Mouse (Mus musculus) bone marrow, adult 2 months (tissue): ENCODE data around the gene Snx30. TPM values are rescaled to one million over a fixed set of nuclear protein-coding genes. Genes with fewer than 3 reads are reported as not detected.

ENCODE experiments used
- H3K27ac ChIP-seq: fragments of 200-500 bp; 2 replicates; pipeline ENCODE4 v1.5.1; 2012; ENCODE audit warnings: low read depth, mild to moderate bottlenecking, control low read depth, inconsistent platforms, low read length; ENCODE audit not compliant: control insufficient read depth, poor library complexity, insufficient read depth
- H3K4me1 ChIP-seq: fragments of 200-500 bp; 2 replicates; pipeline ENCODE4 v1.6.1; 2011; ENCODE audit warnings: low read length; ENCODE audit not compliant: control insufficient read depth, insufficient read depth
- H3K4me3 ChIP-seq: fragments of 200-500 bp; replicated peaks from 2 replicates; pipeline ENCODE3; 2011; ENCODE audit warnings: mild to moderate bottlenecking, low read depth, low read length, control low read depth; ENCODE audit not compliant: control insufficient read depth
- CTCF ChIP-seq: fragments of 200-500 bp; IDR thresholded peaks from 2 replicates; pipeline ENCODE4 v1.5.1; 2011; ENCODE audit warnings: low read length, control low read depth; ENCODE audit not compliant: control insufficient read depth, insufficient read depth
- POLR2A ChIP-seq: fragments of 200-500 bp; IDR thresholded peaks from 2 replicates; pipeline ENCODE4 v1.6.1; 2011; ENCODE audit warnings: low read depth, mild to moderate bottlenecking, control low read depth, low read length, borderline replicate concordance; ENCODE audit not compliant: control insufficient read depth
- WGBS: fragments of 180-500 bp; shearing (Covaris S2); methylation state at CpG from one replicate; pipeline ENCODE4 v1.1.7; 2018; 5-methylcytosine and 5-hydroxymethylcytosine counted together
- polyA plus RNA-seq: library from polyadenylated mRNA; stranded (reverse); fragments of >200 nt; gene quantifications from 2 replicates; pipeline ENCODE4 v1.2.4, GENCODE M21; 2011; ENCODE audit warnings: low replicate concordance; ENCODE audit not compliant: missing spikeins, insufficient read depth, insufficient read length

Snx30 gene
- polyA plus RNA-seq, 1 experiment, result 24.2 TPM

GRCm38 (mm10) chr4:59816016-59816415 lies 10.4 kb downstream of the Snx30 start:
- no peak overlapping the region for H3K27ac ChIP-seq
- no peak overlapping the region for H3K4me3 ChIP-seq
- 42% methylated on average over 5 of the region's 5 CpGs for WGBS
- H3K4me1 ChIP-seq, result peaks cover 18% of the 10 kb centered on the region
- no peak for TF ChIP-seq CTCF
- TF ChIP-seq POLR2A, result no peak

DNA sequence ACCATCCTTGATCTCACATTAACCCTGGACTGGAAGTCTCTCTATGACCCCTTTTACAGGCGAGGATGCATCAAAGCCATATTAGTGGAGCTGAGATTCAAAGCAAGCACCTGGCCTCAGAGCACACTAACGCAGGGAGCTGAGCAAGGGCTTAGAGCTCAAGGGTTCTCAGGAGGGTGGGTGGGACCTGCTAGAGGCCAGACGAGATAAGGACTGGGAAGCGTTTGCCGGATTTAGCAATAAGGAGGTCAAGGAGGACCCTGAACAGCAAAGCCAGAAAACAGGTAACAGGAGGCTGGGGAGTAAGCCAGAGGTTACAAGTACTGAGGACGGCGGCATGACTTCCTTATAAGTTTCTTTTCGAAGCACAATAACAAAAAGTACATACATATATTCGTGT lies 10.8 kb downstream of the Snx30 start:
- H3K4me1 ChIP-seq, result peaks cover 18% of the 10 kb centered on the region
- TF ChIP-seq POLR2A (no peak), CTCF (no peak)
- no peak overlapping the region for H3K27ac ChIP-seq
- no peak overlapping the region for H3K4me3 ChIP-seq
- 57% methylated on average over 9 of the region's 9 CpGs for WGBS

DNA sequence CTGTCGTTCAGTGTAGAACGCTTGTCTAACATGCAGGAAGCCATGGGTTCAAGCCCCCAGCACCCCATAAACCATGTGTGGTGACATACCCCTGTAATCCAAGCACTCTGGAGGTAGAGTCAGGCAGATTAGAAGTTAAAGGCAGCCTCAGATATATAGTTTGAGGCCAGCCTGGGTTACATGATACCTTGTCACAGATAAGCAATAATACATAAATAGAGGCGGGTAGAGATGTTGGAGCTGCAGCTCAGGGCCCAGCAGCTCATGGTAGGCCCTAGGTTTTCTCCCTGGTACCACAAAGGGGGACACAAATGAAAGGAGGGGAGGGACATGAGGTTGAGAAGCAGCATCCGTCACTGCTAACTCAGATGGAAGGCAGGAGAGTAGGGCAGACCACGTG lies 12.2 kb downstream of the Snx30 start:
- WGBS, result 57% methylated on average over 5 of the region's 5 CpGs
- no peak for TF ChIP-seq CTCF
- no peak for TF ChIP-seq POLR2A
- peak overlapping the region; percentile 72 for H3K27ac ChIP-seq
- peaks cover 21% of the 10 kb centered on the region for H3K4me1 ChIP-seq
- no peak overlapping the region for H3K4me3 ChIP-seq

- H3K27ac ChIP-seq, result peak overlapping the region; percentile 69
Measured at GRCm38 (mm10) chr4:59818498-59818897, 12.9 kb downstream of the Snx30 start.

DNA sequence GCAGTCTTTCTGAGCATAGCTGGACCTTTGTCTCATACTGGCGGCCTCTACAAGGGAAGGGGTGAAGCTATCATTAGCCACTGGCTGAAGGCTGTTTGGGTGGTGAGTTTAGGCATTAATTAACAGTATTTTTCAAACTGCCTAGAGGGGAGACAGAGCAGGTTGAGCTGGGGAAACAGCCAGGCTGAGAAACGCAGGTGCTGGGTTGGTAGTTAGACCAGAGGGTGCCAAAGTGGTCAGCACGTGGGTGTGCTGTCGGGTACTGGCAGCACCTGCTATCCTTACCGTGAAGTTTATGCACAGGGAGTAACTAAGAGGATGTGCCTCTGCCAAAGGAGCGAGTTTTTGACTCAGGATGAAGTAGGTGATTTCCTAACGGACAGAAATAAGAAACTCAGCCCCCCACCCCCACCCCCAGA lies 13.4 kb downstream of the Snx30 start:
- peak overlapping the region; percentile 69 for H3K27ac ChIP-seq
- peaks cover 19% of the 10 kb centered on the region for H3K4me1 ChIP-seq
- H3K4me3 ChIP-seq, result no peak overlapping the region
- no peak for TF ChIP-seq POLR2A
- no peak for TF ChIP-seq CTCF
- 9% methylated on average over 7 of the region's 7 CpGs for WGBS

More at GRCm38 (mm10) chr4:59818498-59818897, 12.9 kb downstream of the Snx30 start:
- no peak for TF ChIP-seq CTCF
- no peak for TF ChIP-seq POLR2A
- Histone ChIP-seq H3K4me3 (no peak overlapping the region), H3K4me1 (peaks cover 21% of the 10 kb centered on the region)
- 73% methylated on average over 10 of the region's 10 CpGs for WGBS

GRCm38 (mm10) chr4:59819477-59820022 lies 13.9 kb downstream of the Snx30 start:
- Histone ChIP-seq H3K4me3 (no peak overlapping the region), H3K27ac (peak overlapping the region; percentile 69), H3K4me1 (peaks cover 15% of the 10 kb centered on the region)
- WGBS, result 26% methylated on average over 12 of the region's 12 CpGs
- TF ChIP-seq POLR2A, result no peak
- no peak for TF ChIP-seq CTCF

DNA sequence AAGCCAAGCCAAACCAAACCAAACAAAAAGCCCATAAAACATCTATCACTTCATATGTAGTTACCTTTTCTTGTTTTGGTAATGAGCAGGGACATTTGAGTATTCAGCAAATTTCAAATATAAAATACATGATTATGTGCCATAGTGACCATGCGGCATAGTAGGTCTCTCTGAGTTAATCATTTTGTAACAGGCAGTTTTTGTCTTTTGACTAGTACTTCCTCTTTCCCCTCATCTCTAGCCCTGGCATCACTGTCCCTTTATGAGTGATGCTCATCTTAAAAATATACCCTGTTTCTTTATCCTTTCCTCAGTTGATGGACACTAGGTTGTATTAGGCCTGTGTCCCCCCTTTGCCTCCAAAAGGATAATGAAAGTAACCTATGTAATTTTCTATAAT lies 15.9 kb downstream of the Snx30 start:
- H3K4me3 ChIP-seq, result no peak overlapping the region
- WGBS, result 83% methylated on average over 1 of the region's 1 CpGs

GRCm38 (mm10) chr4:59822119-59822518 lies 16.5 kb downstream of the Snx30 start:
- TF ChIP-seq POLR2A (no peak), CTCF (no peak)
- Histone ChIP-seq H3K4me1 (peaks cover 11% of the 10 kb centered on the region), H3K27ac (no peak overlapping the region), H3K4me3 (no peak overlapping the region)
- WGBS, result 32% methylated on average over 4 of the region's 4 CpGs

More for the DNA sequence above, 15.9 kb downstream of the Snx30 start:
- TF ChIP-seq CTCF (no peak), POLR2A (no peak)
- no peak overlapping the region for H3K27ac ChIP-seq
- peaks cover 11% of the 10 kb centered on the region for H3K4me1 ChIP-seq

- H3K27ac ChIP-seq, result no peak overlapping the region
- WGBS, result 33% methylated on average over 7 of the region's 7 CpGs
- TF ChIP-seq POLR2A (no peak), CTCF (no peak)
- peaks cover 8% of the 10 kb centered on the region for H3K4me1 ChIP-seq
- no peak overlapping the region for H3K4me3 ChIP-seq
Measured at GRCm38 (mm10) chr4:59823470-59823869, 17.8 kb downstream of the Snx30 start.
